Mouse (Mus musculus): ENCODE data around the gene Misp.

Gene Misp

GRCm38 (mm10) chr10:79853860-79854795 lies 33.3 kb downstream of the Misp start, which contains the start of gene Ptbp1:
TSS of gene Ptbp1 (plus strand) at chr10:79854427.
- POLR2A ChIA-PET: interaction anchor here (0.5 to 15.0 kb wide), 190 partner anchors 8 to 1183 kb away, joined by 3 to 177 read pairs (median 4); partner anchors contain the start of genes Med16 (in 3 of the 4), Prtn3 (in 3 of the 4), Wdr18 (in 3 of the 4) and Arid3a (in 2 of the 4)

GRCm38 (mm10) chr10:79854801-79855541 lies 34.2 kb downstream of the Misp start:
- CTCF ChIA-PET: interaction anchor here (0.6 to 4.6 kb wide), 12 partner anchors 10 to 1682 kb away, joined by 3 to 18 read pairs (median 4); partner anchors contain the start of genes Rps15 (in 1 of the 4) and Wdr18 (in 1 of the 4)
- POLR2A ChIA-PET: interaction anchor here (0.5 to 15.0 kb wide), 136 partner anchors 8 to 1182 kb away, joined by 3 to 177 read pairs (median 5); partner anchors contain the start of genes Prtn3 (in 3 of the 4), Wdr18 (in 3 of the 4), Mbd3 (in 2 of the 4) and Med16 (in 2 of the 4)

More at GRCm38 (mm10) chr10:79853860-79854795, 33.3 kb downstream of the Misp start, which contains the start of gene Ptbp1:
- CTCF ChIA-PET: interaction anchor here (0.6 to 2.3 kb wide), 14 partner anchors 11 to 1682 kb away, joined by 3 to 7 read pairs (median 4); partner anchors contain the start of genes Rps15 (in 1 of the 4) and Wdr18 (in 1 of the 4)

GRCm38 (mm10) chr10:79855558-79856184 lies 34.9 kb downstream of the Misp start:
- POLR2A ChIA-PET: interaction anchor here (0.6 to 15.0 kb wide), 41 partner anchors 9 to 444 kb away, joined by 3 to 177 read pairs (median 5); partner anchors contain the start of genes Prtn3 (in 3 of the 4), Bsg (in 2 of the 4), Med16 (in 2 of the 4) and Dazap1 (in 1 of the 4)
- CTCF ChIA-PET: interaction anchor here in 1 of 4 experiments (0.9 to 4.6 kb wide), 2 partner anchors 21 to 105 kb away, joined by 3 to 18 read pairs; no protein-coding TSS in a partner anchor

GRCm38 (mm10) chr10:79856280-79856679 lies 35.5 kb downstream of the Misp start:
- CTCF ChIA-PET: interaction anchor here in 2 of 4 experiments (0.6 to 4.6 kb wide), 3 partner anchors 21 to 1878 kb away, joined by 3 to 18 read pairs (median 3); partner anchors contain the start of gene 1810043G02Rik (in 1 of the 2)
- POLR2A ChIA-PET: interaction anchor here (0.6 to 15.0 kb wide), 40 partner anchors 8 to 443 kb away, joined by 3 to 177 read pairs (median 5); partner anchors contain the start of genes Prtn3 (in 3 of the 4), Bsg (in 2 of the 4), Med16 (in 2 of the 4) and Gm26602 (in 1 of the 4)

- POLR2A ChIA-PET: interaction anchor here (0.8 to 15.0 kb wide), 27 partner anchors 8 to 284 kb away, joined by 3 to 177 read pairs (median 6); partner anchors contain the start of genes Med16 (in 2 of the 4), Plppr3 (in 2 of the 4), Prtn3 (in 2 of the 4) and Bsg (in 1 of the 4)
- CTCF ChIA-PET: interaction anchor here (0.6 to 4.6 kb wide), 5 partner anchors 14 to 1878 kb away, joined by 3 to 18 read pairs (median 3); partner anchors contain the start of gene 1810043G02Rik (in 1 of the 4)
Observed at GRCm38 (mm10) chr10:79856704-79857451, 36.1 kb downstream of the Misp start.

- CTCF ChIA-PET: interaction anchor here in 3 of 4 experiments (0.6 to 4.6 kb wide), 6 partner anchors 14 to 208 kb away, joined by 3 to 18 read pairs (median 3); no protein-coding TSS in a partner anchor
- POLR2A ChIA-PET: interaction anchor here (0.8 to 15.0 kb wide), 33 partner anchors 7 to 299 kb away, joined by 3 to 177 read pairs (median 5); partner anchors contain the start of genes Med16 (in 2 of the 4), Plppr3 (in 2 of the 4), Prtn3 (in 2 of the 4) and Bsg (in 1 of the 4)
Observed at GRCm38 (mm10) chr10:79857452-79857811, 36.6 kb downstream of the Misp start.

- POLR2A ChIA-PET: interaction anchor here (0.6 to 15.0 kb wide), 43 partner anchors 7 to 418 kb away, joined by 3 to 177 read pairs (median 5); partner anchors contain the start of genes Med16 (in 2 of the 4), Plppr3 (in 2 of the 4), Prtn3 (in 2 of the 4) and Cbarp (in 1 of the 4)
- CTCF ChIA-PET: interaction anchor here in 3 of 4 experiments (0.6 to 4.6 kb wide), 6 partner anchors 13 to 209 kb away, joined by 3 to 18 read pairs (median 3); no protein-coding TSS in a partner anchor
Observed at GRCm38 (mm10) chr10:79857894-79858293, 37.1 kb downstream of the Misp start.

GRCm38 (mm10) chr10:79858416-79859074 lies 37.8 kb downstream of the Misp start:
- POLR2A ChIA-PET: interaction anchor here (0.6 to 15.0 kb wide), 53 partner anchors 6 to 1787 kb away, joined by 3 to 177 read pairs (median 4); partner anchors contain the start of genes Med16 (in 2 of the 4), Plppr3 (in 2 of the 4), Prtn3 (in 2 of the 4) and Gm26602 (in 1 of the 4)
- CTCF ChIA-PET: interaction anchor here in 3 of 4 experiments (0.6 to 4.6 kb wide), 6 partner anchors 23 to 118 kb away, joined by 3 to 18 read pairs (median 4); partner anchors contain the start of gene Wdr18 (in 1 of the 3)

- POLR2A ChIA-PET: interaction anchor here in 3 of 4 experiments (0.6 to 15.0 kb wide), 42 partner anchors 4 to 1788 kb away, joined by 3 to 177 read pairs (median 5); partner anchors contain the start of genes Med16 (in 2 of the 3), Plppr3 (in 2 of the 3), Prtn3 (in 2 of the 3) and Gm26602 (in 1 of the 3)
- CTCF ChIA-PET: interaction anchor here in 3 of 4 experiments (0.6 to 4.6 kb wide), 4 partner anchors 22 to 24 kb away, joined by 3 to 18 read pairs (median 6); no protein-coding TSS in a partner anchor
Observed at GRCm38 (mm10) chr10:79859116-79859515, 38.3 kb downstream of the Misp start.

- CTCF ChIA-PET: interaction anchor here (0.5 to 4.6 kb wide), 10 partner anchors 11 to 659 kb away, joined by 3 to 18 read pairs (median 4); partner anchors contain the start of gene Wdr18 (in 1 of the 4)
- POLR2A ChIA-PET: interaction anchor here (0.5 to 15.0 kb wide), 29 partner anchors 5 to 477 kb away, joined by 3 to 177 read pairs (median 5); partner anchors contain the start of genes Plppr3 (in 2 of the 4), Prtn3 (in 2 of the 4), Ptbp1 (in 2 of the 4) and Cdc34 (in 1 of the 4)
Observed at GRCm38 (mm10) chr10:79860079-79860911, 39.5 kb downstream of the Misp start.

GRCm38 (mm10) chr10:79861230-79862048 lies 40.6 kb downstream of the Misp start:
- CTCF ChIA-PET: interaction anchor here (0.6 to 1.5 kb wide), 11 partner anchors 9 to 98 kb away, joined by 3 to 5 read pairs (median 3); partner anchors contain the start of genes Wdr18 (in 2 of the 4) and Med16 (in 1 of the 4)
- POLR2A ChIA-PET: interaction anchor here (0.5 to 15.0 kb wide), 43 partner anchors 6 to 468 kb away, joined by 3 to 177 read pairs (median 5); partner anchors contain the start of genes Ptbp1 (in 3 of the 4), Plppr3 (in 2 of the 4), Prtn3 (in 2 of the 4) and Arid3a (in 1 of the 4)

- CTCF ChIA-PET: interaction anchor here in 3 of 4 experiments (0.6 to 1.3 kb wide), 4 partner anchors 9 to 98 kb away, joined by 3 to 4 read pairs (median 3); partner anchors contain the start of gene Wdr18 (in 1 of the 3)
- POLR2A ChIA-PET: interaction anchor here (0.5 to 15.0 kb wide), 29 partner anchors 7 to 1188 kb away, joined by 3 to 177 read pairs (median 5); partner anchors contain the start of genes Ptbp1 (in 3 of the 4), Plppr3 (in 2 of the 4), Prtn3 (in 2 of the 4) and Arid3a (in 1 of the 4)
Observed at GRCm38 (mm10) chr10:79862049-79862788, 41.4 kb downstream of the Misp start.
